Mouse (Mus musculus) heart, adult 2 months (tissue): ENCODE results near the gene D930007J09Rik. TPM values are rescaled to one million over a fixed set of nuclear protein-coding genes. Genes with fewer than 3 reads are reported as not detected.

Source experiments
- DNase-seq, 2 experiments: peaks; one replicate each; pipeline ENCODE4 v3.0.0; 2021
- H3K27ac ChIP-seq: fragments of 200-600 bp; 2 replicates; pipeline ENCODE4 v1.8.1; 2022
- H3K27me3 ChIP-seq: fragments of 200-500 bp; 2 replicates; pipeline ENCODE4 v1.6.1; 2012; ENCODE audit warnings: mild to moderate bottlenecking, low read length, inconsistent platforms, mixed read lengths; ENCODE audit not compliant: control insufficient read depth, insufficient read depth
- H3K36me3 ChIP-seq: fragments of 200-500 bp; 2 replicates; pipeline ENCODE4 v1.6.1; 2012; ENCODE audit warnings: low read length, inconsistent platforms; ENCODE audit not compliant: control insufficient read depth, insufficient read depth
- H3K4me1 ChIP-seq: fragments of 200-500 bp; 2 replicates; pipeline ENCODE4 v1.6.1; 2011; ENCODE audit warnings: low read length; ENCODE audit not compliant: control insufficient read depth, insufficient read depth
- H3K4me3 ChIP-seq: fragments of 200-600 bp; 2 replicates; pipeline ENCODE4 v1.8.1; 2022
- H3K79me2 ChIP-seq: fragments of 200-500 bp; replicated peaks from 2 replicates; pipeline ENCODE4 v1.6.1; 2012; ENCODE audit warnings: mild to moderate bottlenecking, inconsistent platforms, low read length, moderate library complexity, mixed read lengths; ENCODE audit not compliant: control insufficient read depth, insufficient read depth
- H3K9ac ChIP-seq: fragments of 200-500 bp; 2 replicates; pipeline ENCODE4 v1.6.1; 2012; ENCODE audit warnings: low read depth, mild to moderate bottlenecking, control low read depth, inconsistent platforms, low read length, mixed read lengths
- CTCF ChIP-seq: fragments of 200-600 bp; IDR thresholded peaks from 2 replicates; pipeline ENCODE4 v1.8.1; 2022; ENCODE audit warnings: antibody characterized with exemption, mild to moderate bottlenecking, moderate library complexity
- EP300 ChIP-seq: fragments of 200-500 bp; IDR thresholded peaks from 2 replicates; pipeline ENCODE4 v1.6.1; 2011; ENCODE audit warnings: low read depth, low read length, control low read depth; ENCODE audit not compliant: insufficient read depth
- POLR2A ChIP-seq: fragments of 200-500 bp; IDR thresholded peaks from 2 replicates; pipeline ENCODE4 v1.6.1; 2011; ENCODE audit warnings: mild to moderate bottlenecking, low read depth, low read length, control low read depth; ENCODE audit not compliant: insufficient read depth
- WGBS: fragments of 180-500 bp; shearing (Covaris S2); methylation state at CpG from one replicate; pipeline ENCODE4 v1.1.7; 2018; 5-methylcytosine and 5-hydroxymethylcytosine counted together
- intact Hi-C: fragments of 180-260 bp; cut with DNase I; formaldehyde crosslinking; loops from one replicate; pipeline ENCODE4 v1.15.1; 2025
- polyA plus RNA-seq: library from polyadenylated mRNA; depleted of rRNA; stranded (reverse); fragments of >200 nt; gene quantifications from 2 replicates; pipeline ENCODE4 v1.2.3, GENCODE M21; 2012
- total RNA-seq, 2 experiments: library from RNA; stranded (reverse); gene quantifications; 2 replicates each; pipeline ENCODE4 v1.2.3; 2021

The D930007J09Rik gene
- total and polyA plus RNA-seq, 3 experiments, result not detected

DNA sequence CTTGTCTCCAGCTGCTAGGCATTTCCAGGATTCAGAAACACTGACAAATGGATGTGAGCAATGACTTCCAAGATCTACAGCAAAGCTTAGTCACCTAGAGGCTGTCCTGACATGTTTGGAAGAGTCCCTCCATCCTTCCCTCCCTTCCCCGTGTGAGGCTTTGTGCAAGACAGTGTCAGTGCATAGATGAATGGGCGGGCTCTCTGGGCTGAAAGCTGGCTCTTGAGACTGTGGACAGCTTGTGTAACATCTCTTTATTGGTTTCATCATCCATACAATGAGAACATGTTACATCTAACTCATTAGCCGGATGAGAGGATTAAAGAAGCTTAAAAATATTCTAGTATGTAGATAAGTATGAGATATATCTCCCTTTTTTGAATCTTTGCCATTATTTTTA, 30.1 kb upstream of the D930007J09Rik start:
- no peaks in the 10 kb centered on the region for H3K4me1 ChIP-seq
- TF ChIP-seq POLR2A (no peak), CTCF (no peak), EP300 (no peak)
- intact Hi-C loops, result no loop called here

DNA sequence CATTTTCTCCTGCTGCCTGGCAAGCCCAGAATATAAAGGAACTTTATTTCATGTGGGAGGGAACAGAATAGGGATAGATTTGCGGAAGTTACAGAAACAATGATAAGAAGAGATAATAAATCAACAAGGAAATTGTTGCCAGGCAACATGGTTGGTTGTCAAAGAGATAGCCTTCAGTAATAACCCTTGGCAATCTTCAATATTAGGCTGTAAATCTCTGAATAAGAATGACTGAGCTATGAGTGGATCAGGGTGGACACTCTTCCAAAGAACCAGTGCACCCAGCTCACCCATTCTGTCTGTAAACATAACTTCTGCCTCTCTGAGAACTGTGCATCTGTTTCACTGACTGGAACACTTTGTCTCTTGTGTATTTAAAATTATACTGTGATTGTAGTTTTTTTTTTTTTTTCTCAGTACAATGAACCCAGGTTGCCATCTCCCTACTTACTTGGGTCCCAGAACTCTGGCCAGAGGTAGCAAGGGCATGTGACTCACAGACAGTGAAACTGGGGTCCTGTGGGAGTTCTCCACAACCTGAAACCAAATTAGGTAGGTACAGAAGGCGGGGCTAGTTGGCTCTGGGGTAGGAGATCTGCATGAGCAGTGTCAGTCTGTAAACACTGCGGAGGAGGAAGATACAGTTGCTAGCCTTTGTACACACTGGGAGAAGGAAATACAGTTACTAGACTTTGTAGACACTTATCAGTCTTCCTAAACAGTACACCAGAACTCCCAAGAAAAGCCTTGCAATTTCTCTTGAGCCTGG, 29.0 kb upstream of the D930007J09Rik start:
- Histone ChIP-seq H3K27ac (no peak overlapping the region), H3K79me2 (no peaks in the 10 kb centered on the region), H3K4me3 (no peak overlapping the region), H3K4me1 (no peaks in the 10 kb centered on the region), H3K36me3 (0 out of 2 replicates have a peak, but pooled peaks cover 2% of the 10 kb centered on the region), H3K9ac (no peak overlapping the region), H3K27me3 (no peaks in the 10 kb centered on the region)
- intact Hi-C loops, result no loop called here
- 69% methylated on average over 3 of the region's 3 CpGs for WGBS
- DNase-seq, result peak in 1 of 2 experiments; percentile 31
- no peak for TF ChIP-seq POLR2A
- no peak for TF ChIP-seq CTCF

More for the DNA sequence above, 30.1 kb upstream of the D930007J09Rik start:
- H3K27ac ChIP-seq, result no peak overlapping the region
- DNase-seq, result no peak
- WGBS, result 79% methylated on average over 3 of the region's 3 CpGs
- H3K27me3 ChIP-seq, result no peaks in the 10 kb centered on the region
- 0 out of 2 replicates have a peak, but pooled peaks cover 2% of the 10 kb centered on the region for H3K36me3 ChIP-seq
- H3K9ac ChIP-seq, result no peak overlapping the region
- no peak overlapping the region for H3K4me3 ChIP-seq
- no peaks in the 10 kb centered on the region for H3K79me2 ChIP-seq

DNA sequence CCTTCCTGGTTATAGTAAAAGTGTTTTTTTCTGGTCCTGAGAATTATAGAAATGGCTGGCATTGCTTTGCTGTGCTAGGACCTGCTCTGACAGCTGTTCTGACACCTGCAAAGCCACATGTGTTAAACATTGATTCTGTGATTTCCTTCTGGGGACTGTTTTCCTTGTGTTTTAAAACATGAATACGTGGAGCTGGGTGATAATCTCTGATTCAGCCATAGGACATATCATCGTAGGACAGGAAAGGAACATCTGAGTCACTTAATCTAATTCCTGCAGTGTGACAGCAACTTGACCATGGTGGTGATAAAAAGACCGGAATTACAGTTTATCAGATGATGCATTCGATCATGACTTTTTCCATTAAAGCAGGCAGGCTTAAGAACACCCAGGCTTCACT, 26.2 kb upstream of the D930007J09Rik start:
- H3K4me1 ChIP-seq, result no peaks in the 10 kb centered on the region
- H3K4me3 ChIP-seq, result no peak overlapping the region
- intact Hi-C loops, result no loop called here
- no peak overlapping the region for H3K9ac ChIP-seq
- DNase-seq, result no peak
- H3K36me3 ChIP-seq, result 0 out of 2 replicates have a peak, but pooled peaks cover 2% of the 10 kb centered on the region
- 47% methylated on average over 4 of the region's 4 CpGs for WGBS
- no peaks in the 10 kb centered on the region for H3K79me2 ChIP-seq
- TF ChIP-seq CTCF, result no peak
- no peak for TF ChIP-seq POLR2A
- TF ChIP-seq EP300, result no peak
- H3K27ac ChIP-seq, result no peak overlapping the region
- no peaks in the 10 kb centered on the region for H3K27me3 ChIP-seq

DNA sequence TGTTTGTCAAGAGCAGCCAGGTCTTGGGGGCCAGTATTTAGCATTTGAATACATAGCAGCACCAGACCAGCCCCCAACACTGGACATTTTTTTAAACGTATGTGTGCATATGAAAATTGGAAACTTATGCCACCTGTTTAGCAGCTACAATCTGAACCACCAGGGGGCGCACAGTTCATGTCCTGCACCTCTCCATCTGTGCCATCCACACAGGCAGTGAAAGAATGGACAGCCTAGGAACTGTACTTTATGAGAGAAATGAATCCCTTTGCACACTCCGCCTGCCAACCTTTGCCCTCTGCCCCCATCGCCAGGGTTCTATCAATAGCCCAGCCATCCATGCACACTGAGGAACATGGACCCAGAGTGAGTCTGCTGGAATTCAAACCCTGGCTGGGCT, 25.3 kb upstream of the D930007J09Rik start:
- DNase-seq, result peak; percentile 49 to 58
- intact Hi-C loops, result no loop called here
- Histone ChIP-seq H3K9ac (no peak overlapping the region), H3K4me3 (no peak overlapping the region), H3K4me1 (no peaks in the 10 kb centered on the region), H3K27me3 (no peaks in the 10 kb centered on the region), H3K27ac (no peak overlapping the region), H3K36me3 (0 out of 2 replicates have a peak, but pooled peaks cover 2% of the 10 kb centered on the region), H3K79me2 (no peaks in the 10 kb centered on the region)
- TF ChIP-seq POLR2A, result no peak
- TF ChIP-seq EP300, result no peak
- TF ChIP-seq CTCF, result peak; percentile 78
- 64% methylated on average over 4 of the region's 4 CpGs for WGBS

DNA sequence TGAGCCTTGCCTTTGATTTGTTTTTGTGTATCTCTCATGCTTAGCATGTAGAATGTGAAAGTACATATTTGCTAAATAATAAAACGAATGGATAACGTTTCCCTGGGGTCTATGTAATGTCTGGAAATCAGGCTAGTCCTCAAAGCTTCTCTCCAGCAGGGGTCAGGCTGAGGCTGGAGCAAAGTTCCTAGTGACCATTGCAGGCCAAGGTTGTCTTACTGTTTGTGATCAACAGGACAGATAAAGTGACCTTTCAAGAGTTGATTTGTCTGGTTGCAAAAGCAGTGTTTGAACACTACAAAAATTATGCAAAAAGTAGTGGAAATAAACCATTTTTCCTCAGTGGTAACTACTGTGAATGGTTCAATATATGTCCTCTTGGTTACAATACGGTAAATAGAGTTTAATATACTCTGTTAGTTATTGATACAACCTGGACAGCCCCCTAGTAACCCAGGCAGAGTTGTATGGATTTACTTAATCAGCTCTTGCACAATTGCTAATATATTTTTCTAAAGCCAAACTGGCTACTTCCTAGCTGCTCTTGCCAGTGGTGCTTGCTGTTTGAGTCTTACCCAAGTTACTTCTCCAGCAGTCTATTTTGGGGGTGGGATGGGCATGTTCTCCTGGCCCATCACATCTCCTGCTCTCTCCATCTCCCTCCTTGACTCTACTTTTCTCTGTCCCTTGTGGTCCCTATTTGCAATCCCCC, 24.6 kb upstream of the D930007J09Rik start:
- H3K27me3 ChIP-seq, result no peaks in the 10 kb centered on the region
- H3K9ac ChIP-seq, result no peak overlapping the region
- no peaks in the 10 kb centered on the region for H3K79me2 ChIP-seq
- TF ChIP-seq CTCF, result peak; percentile 46
- TF ChIP-seq POLR2A, result no peak
- no peak for TF ChIP-seq EP300
- intact Hi-C loops, result no loop called here
- H3K36me3 ChIP-seq, result 0 out of 2 replicates have a peak, but pooled peaks cover 2% of the 10 kb centered on the region
- 71% methylated on average over 3 of the region's 3 CpGs for WGBS
- H3K4me1 ChIP-seq, result no peaks in the 10 kb centered on the region
- H3K27ac ChIP-seq, result no peak overlapping the region
- DNase-seq, result no peak
- no peak overlapping the region for H3K4me3 ChIP-seq

DNA sequence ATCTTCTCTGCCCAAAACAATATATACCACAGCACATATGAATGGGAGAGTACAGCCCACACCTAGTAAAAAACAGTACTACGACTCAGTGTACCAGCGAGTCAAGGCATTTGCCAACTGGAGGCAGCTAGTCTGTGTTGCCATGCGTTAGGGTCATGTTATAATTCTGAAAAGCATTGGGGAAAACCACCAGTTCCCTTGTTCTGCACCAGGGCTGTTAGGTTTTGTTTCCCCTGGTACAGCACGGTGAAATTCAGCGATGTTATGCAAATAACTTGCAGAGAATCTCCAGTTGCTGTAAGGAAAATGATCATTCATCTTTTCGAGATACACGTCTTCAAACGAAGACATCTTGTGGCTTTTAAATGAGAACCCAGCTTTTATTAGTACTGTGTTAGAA, 22.9 kb upstream of the D930007J09Rik start:
- no peak overlapping the region for H3K9ac ChIP-seq
- 92% methylated on average over 8 of the region's 8 CpGs for WGBS
- intact Hi-C loops, result no loop called here

More for the DNA sequence above, 22.9 kb upstream of the D930007J09Rik start:
- no peaks in the 10 kb centered on the region for H3K27me3 ChIP-seq
- DNase-seq, result no peak
- H3K79me2 ChIP-seq, result no peaks in the 10 kb centered on the region
- no peaks in the 10 kb centered on the region for H3K4me1 ChIP-seq
- H3K36me3 ChIP-seq, result no peaks in the 10 kb centered on the region
- no peak for TF ChIP-seq EP300
- no peak for TF ChIP-seq POLR2A
- TF ChIP-seq CTCF, result no peak
- no peak overlapping the region for H3K27ac ChIP-seq
- H3K4me3 ChIP-seq, result no peak overlapping the region
